Mouse (Mus musculus) heart, postnatal 4 days (tissue): ENCODE data around the gene Siglech. TPM values are rescaled to one million over a fixed set of nuclear protein-coding genes. Genes with fewer than 3 reads are reported as not detected.

Experiments used
- total RNA-seq, 2 experiments: library from RNA; stranded (reverse); gene quantifications; 2 replicates each; pipeline ENCODE4 v1.2.3; 2021

Gene Siglech
- total RNA-seq, 2 experiments from 2014 or later = not detected

Other genes with a start within 250 kb of the Siglech start
- gene Tubgcp5, start 26.0 kb downstream of the Siglech start, total RNA-seq = 10 to 100 TPM; 11.8 to 15.6 TPM
- 10 to 100 TPM; 58.9 to 59.1 TPM for gene Cyfip1, start 73.6 kb downstream of the Siglech start, total RNA-seq
- gene Nipa2, start 194.3 kb downstream of the Siglech start, total RNA-seq = 10 to 100 TPM; 52.7 to 54.0 TPM